Mouse (Mus musculus): ENCODE data around the gene Pck2. TPM values are rescaled to one million over a fixed set of nuclear protein-coding genes. Genes with fewer than 3 reads are reported as not detected.
A peak's percentile ranks its signal among the peaks of the same experiment; 100 is the strongest.

The Pck2 gene
- polyA plus RNA-seq, 2 experiments from 2014 or later: 37.3 to 57.7 TPM

GRCm38 (mm10) chr14:55577871-55578667 lies 38.0 kb downstream of the Pck2 start, which contains the start of gene Psme1:
Gene Psme1, plus strand, starts transcription at chr14:55578123.
- ATAC-seq: peak; percentile 95

GRCm38 (mm10) chr14:55578668-55579269 lies 38.7 kb downstream of the Pck2 start:
- peak; percentile 62 for ATAC-seq

- no peak for ATAC-seq
Measured at GRCm38 (mm10) chr14:55579511-55580496, 39.7 kb downstream of the Pck2 start.

- ATAC-seq: no peak
Measured at GRCm38 (mm10) chr14:55580731-55581130, 40.7 kb downstream of the Pck2 start.

GRCm38 (mm10) chr14:55581981-55582681 lies 42.1 kb downstream of the Pck2 start:
- ATAC-seq: no peak

- ATAC-seq: no peak
Measured at GRCm38 (mm10) chr14:55584303-55584701, 44.2 kb downstream of the Pck2 start.

GRCm38 (mm10) chr14:55584702-55585565 lies 44.9 kb downstream of the Pck2 start, which contains the start of gene Emc9:
Gene Emc9, minus strand, starts transcription at chr14:55585302.
- ATAC-seq: peak; percentile 81

- peak; percentile 30 for ATAC-seq
Measured at GRCm38 (mm10) chr14:55585566-55585960, 45.5 kb downstream of the Pck2 start.

GRCm38 (mm10) chr14:55586149-55586548 lies 46.1 kb downstream of the Pck2 start:
- ATAC-seq: no peak

- ATAC-seq: no peak
Measured at GRCm38 (mm10) chr14:55589271-55589670, 49.2 kb downstream of the Pck2 start.

GRCm38 (mm10) chr14:55589771-55590448 lies 49.8 kb downstream of the Pck2 start:
- peak; percentile 35 for ATAC-seq

GRCm38 (mm10) chr14:55590748-55591330 lies 50.8 kb downstream of the Pck2 start, which contains the start of gene Psme2:
Gene Psme2, minus strand, starts transcription at chr14:55591113.
- ATAC-seq: peak; percentile 60

GRCm38 (mm10) chr14:55591331-55591891 lies 51.3 kb downstream of the Pck2 start, which contains the start of gene Rnf31:
Gene Rnf31, plus strand, starts transcription at chr14:55591708.
- ATAC-seq: peak; percentile 76

GRCm38 (mm10) chr14:55592226-55592625 lies 52.2 kb downstream of the Pck2 start:
- no peak for ATAC-seq

GRCm38 (mm10) chr14:55596036-55596690 lies 56.1 kb downstream of the Pck2 start:
- ATAC-seq: no peak

- no peak for ATAC-seq
Measured at GRCm38 (mm10) chr14:55598521-55599390, 58.7 kb downstream of the Pck2 start.
